20 mouse cellular contexts compared by ENCODE assay signal in genomic region chr11:10318048-10318759, GRCm38 (mm10).
"Had no signal": no experiment of that assay in that cellular context is flagged by ENCODE, and none has a peak within 500 bp of the region (broad histone marks: within the 10 kb centered on the region; RNA-seq: fewer than 3 reads in every experiment).

No protein-coding gene starts in this region.

- H3K27ac ChIP-seq: kidney, postnatal 0 days; layer of hippocampus, adult 2 months; left cerebral cortex, adult 2 months; liver, embryonic 13.5 days; neural tube, embryonic 13.5 days; stomach, embryonic 15.5 days had no signal

- H3K4me2 ChIP-seq: liver, embryonic 13.5 days; midbrain, embryonic 11.5 days; neural tube, embryonic 13.5 days; stomach, embryonic 15.5 days had no signal

- H3K36me3 ChIP-seq: liver, embryonic 13.5 days; neural tube, embryonic 13.5 days; stomach, embryonic 15.5 days had no signal

- H3K9me3 ChIP-seq: liver, embryonic 13.5 days; neural tube, embryonic 13.5 days; stomach, embryonic 15.5 days had no signal

- DNase-seq: kidney, adult 2 months; kidney, postnatal 25 days; layer of hippocampus, adult 9-11 months; liver, embryonic 13.5 days; lung, adult 2 months; lung, postnatal 14 days; lung, postnatal 4 days; midbrain, embryonic 14.5 days; retina, postnatal 1 day; right cerebral cortex, postnatal 25 days; spleen, adult 18-20 months; thymus, adult 18-20 months had no signal

- H3K9ac ChIP-seq: liver, embryonic 13.5 days; neural tube, embryonic 13.5 days; stomach, embryonic 15.5 days had no signal

- H3K4me1 ChIP-seq: liver, embryonic 13.5 days; neural tube, embryonic 13.5 days; stomach, embryonic 15.5 days had no signal

- ATAC-seq: intestine, postnatal 0 days had no signal

- H3K27me3 ChIP-seq: liver, embryonic 13.5 days; neural tube, embryonic 13.5 days; stomach, embryonic 15.5 days had no signal

- H3K4me3 ChIP-seq: layer of hippocampus, adult 2 months; left cerebral cortex, adult 2 months; liver, embryonic 13.5 days; myocyte; neural tube, embryonic 13.5 days; stomach, embryonic 15.5 days had no signal
